Mouse (Mus musculus): ENCODE measurements at regions not wholly inside any gene's neighbourhood (a gene's known extent, or its start where the extent isn't known, plus 50 kb on each side); places are given as distances from the start of the nearest gene placed in this dataset.
"Not testable (repeated sequence)": the region's sequence is repeated elsewhere in the genome, so short reads cannot be mapped to it uniquely, and the experiment has no call there.

- Histone ChIP-seq H3K4me1 (no peaks in the 10 kb centered on the region), H3K27ac (no peak overlapping the region), H3K36me3 (no peaks in the 10 kb centered on the region), H3K4me3 (no peak overlapping the region), H3K27me3 (ENCODE audit: low read depth, poor library complexity, severe bottlenecking) (no peaks in the 10 kb centered on the region), H3K9me3 (replicated peaks) (no peaks in the 10 kb centered on the region)
- no peak for DNase-seq (ENCODE audit: low spot score)
- 90% methylated on average over 13 of the region's 13 CpGs for WGBS
Observed at GRCm38 (mm10) chr3:34709553-34709952, 59.3 kb downstream of the Sox2 start.

- 95% methylated on average over 7 of the region's 7 CpGs for WGBS
- H3K4me3 ChIP-seq; H3K36me3 ChIP-seq; H3K9me3 ChIP-seq (replicated peaks); H3K27me3 ChIP-seq (ENCODE audit: low read depth, poor library complexity, severe bottlenecking); H3K27ac ChIP-seq; H3K4me1 ChIP-seq; DNase-seq (ENCODE audit: low spot score): not testable (repeated sequence)
Observed at GRCm38 (mm10) chr3:34712137-34712536, 61.9 kb downstream of the Sox2 start.

GRCm38 (mm10) chr3:34722506-34722905 lies 72.3 kb downstream of the Sox2 start:
- Histone ChIP-seq H3K27me3 (ENCODE audit: low read depth, poor library complexity, severe bottlenecking) (no peaks in the 10 kb centered on the region), H3K4me1 (no peaks in the 10 kb centered on the region), H3K9me3 (replicated peaks) (no peaks in the 10 kb centered on the region), H3K36me3 (no peaks in the 10 kb centered on the region), H3K4me3 (no peak overlapping the region), H3K27ac (no peak overlapping the region)
- no peak for DNase-seq (ENCODE audit: low spot score)
- 87% methylated on average over 7 of the region's 7 CpGs for WGBS

- Histone ChIP-seq H3K36me3 (no peaks in the 10 kb centered on the region), H3K4me3 (no peak overlapping the region), H3K27ac (no peak overlapping the region), H3K4me1 (no peaks in the 10 kb centered on the region), H3K9me3 (replicated peaks) (no peaks in the 10 kb centered on the region), H3K27me3 (ENCODE audit: low read depth, poor library complexity, severe bottlenecking) (no peaks in the 10 kb centered on the region)
- 93% methylated on average over 12 of the region's 12 CpGs for WGBS
- DNase-seq (ENCODE audit: low spot score), result no peak
Observed at GRCm38 (mm10) chr3:34726955-34727354, 76.8 kb downstream of the Sox2 start.

- H3K27ac ChIP-seq, result no peak overlapping the region
- H3K9me3 ChIP-seq (replicated peaks), result no peaks in the 10 kb centered on the region
- H3K4me3 ChIP-seq, result no peak overlapping the region
- H3K27me3 ChIP-seq (ENCODE audit: low read depth, poor library complexity, severe bottlenecking), result no peaks in the 10 kb centered on the region
- no peaks in the 10 kb centered on the region for H3K4me1 ChIP-seq
- no peak for DNase-seq (ENCODE audit: low spot score)
- H3K36me3 ChIP-seq, result no peaks in the 10 kb centered on the region
Observed at GRCm38 (mm10) chr3:34728282-34728681, 78.1 kb downstream of the Sox2 start.

- no peak for DNase-seq (ENCODE audit: low spot score)
- no peaks in the 10 kb centered on the region for H3K27me3 ChIP-seq (ENCODE audit: low read depth, poor library complexity, severe bottlenecking)
- H3K4me1 ChIP-seq, result no peaks in the 10 kb centered on the region
- H3K27ac ChIP-seq, result no peak overlapping the region
- H3K4me3 ChIP-seq, result no peak overlapping the region
- WGBS, result 80% methylated on average over 5 of the region's 5 CpGs
- no peaks in the 10 kb centered on the region for H3K9me3 ChIP-seq (replicated peaks)
- H3K36me3 ChIP-seq, result no peaks in the 10 kb centered on the region
Observed at GRCm38 (mm10) chr3:34734966-34735365, 84.8 kb downstream of the Sox2 start.

- WGBS, result 90% methylated on average over 4 of the region's 4 CpGs
- Histone ChIP-seq H3K4me1 (no peaks in the 10 kb centered on the region), H3K36me3 (no peaks in the 10 kb centered on the region), H3K27ac (no peak overlapping the region), H3K4me3 (no peak overlapping the region), H3K27me3 (ENCODE audit: low read depth, poor library complexity, severe bottlenecking) (no peaks in the 10 kb centered on the region), H3K9me3 (replicated peaks) (no peaks in the 10 kb centered on the region)
- no peak for DNase-seq (ENCODE audit: low spot score)
Observed at GRCm38 (mm10) chr3:34738001-34738400, 87.8 kb downstream of the Sox2 start.

- no peaks in the 10 kb centered on the region for H3K4me1 ChIP-seq
- no peaks in the 10 kb centered on the region for H3K9me3 ChIP-seq (replicated peaks)
- H3K4me3 ChIP-seq, result no peak overlapping the region
- H3K36me3 ChIP-seq, result no peaks in the 10 kb centered on the region
- DNase-seq (ENCODE audit: low spot score), result no peak
- H3K27me3 ChIP-seq (ENCODE audit: low read depth, poor library complexity, severe bottlenecking), result no peaks in the 10 kb centered on the region
- H3K27ac ChIP-seq, result no peak overlapping the region
- 77% methylated on average over 7 of the region's 7 CpGs for WGBS
Observed at GRCm38 (mm10) chr3:34738938-34739337, 88.7 kb downstream of the Sox2 start.

GRCm38 (mm10) chr3:34739693-34740092 lies 89.5 kb downstream of the Sox2 start:
- no peaks in the 10 kb centered on the region for H3K4me1 ChIP-seq
- H3K27me3 ChIP-seq (ENCODE audit: low read depth, poor library complexity, severe bottlenecking), result no peaks in the 10 kb centered on the region
- WGBS, result 71% methylated on average over 7 of the region's 7 CpGs
- no peaks in the 10 kb centered on the region for H3K9me3 ChIP-seq (replicated peaks)
- no peak overlapping the region for H3K27ac ChIP-seq
- no peak for DNase-seq (ENCODE audit: low spot score)
- H3K4me3 ChIP-seq, result no peak overlapping the region
- no peaks in the 10 kb centered on the region for H3K36me3 ChIP-seq

- DNase-seq (ENCODE audit: low spot score), result no peak
- H3K36me3 ChIP-seq, result no peaks in the 10 kb centered on the region
- no peaks in the 10 kb centered on the region for H3K9me3 ChIP-seq (replicated peaks)
- WGBS, result 92% methylated on average over 9 of the region's 9 CpGs
- H3K27ac ChIP-seq, result no peak overlapping the region
- H3K4me3 ChIP-seq, result no peak overlapping the region
- no peaks in the 10 kb centered on the region for H3K27me3 ChIP-seq (ENCODE audit: low read depth, poor library complexity, severe bottlenecking)
- H3K4me1 ChIP-seq, result no peaks in the 10 kb centered on the region
Observed at GRCm38 (mm10) chr3:34740110-34740509, 89.9 kb downstream of the Sox2 start.

GRCm38 (mm10) chr3:34745181-34745736 lies 95.1 kb downstream of the Sox2 start:
- Histone ChIP-seq H3K36me3 (no peaks in the 10 kb centered on the region), H3K9me3 (replicated peaks) (no peaks in the 10 kb centered on the region), H3K4me1 (no peaks in the 10 kb centered on the region), H3K27ac (no peak overlapping the region), H3K27me3 (ENCODE audit: low read depth, poor library complexity, severe bottlenecking) (no peaks in the 10 kb centered on the region), H3K4me3 (no peak overlapping the region)
- DNase-seq (ENCODE audit: low spot score), result no peak
- 73% methylated on average over 5 of the region's 5 CpGs for WGBS

GRCm38 (mm10) chr3:34747499-34748093 lies 97.4 kb downstream of the Sox2 start:
- WGBS, result 81% methylated on average over 10 of the region's 10 CpGs
- DNase-seq (ENCODE audit: low spot score), result no peak
- no peaks in the 10 kb centered on the region for H3K36me3 ChIP-seq

GRCm38 (mm10) chr3:34749989-34750388 lies 99.8 kb downstream of the Sox2 start:
- Histone ChIP-seq H3K36me3 (no peaks in the 10 kb centered on the region), H3K27ac (no peak overlapping the region), H3K27me3 (ENCODE audit: low read depth, poor library complexity, severe bottlenecking) (0 out of 2 replicates have a peak, but pooled peaks cover 3% of the 10 kb centered on the region), H3K4me3 (no peak overlapping the region), H3K9me3 (replicated peaks) (no peaks in the 10 kb centered on the region), H3K4me1 (no peaks in the 10 kb centered on the region)
- DNase-seq (ENCODE audit: low spot score), result no peak
- 90% methylated on average over 7 of the region's 7 CpGs for WGBS

More at GRCm38 (mm10) chr3:34747499-34748093, 97.4 kb downstream of the Sox2 start:
- Histone ChIP-seq H3K4me3 (no peak overlapping the region), H3K27ac (no peak overlapping the region), H3K9me3 (replicated peaks) (no peaks in the 10 kb centered on the region), H3K4me1 (no peaks in the 10 kb centered on the region), H3K27me3 (ENCODE audit: low read depth, poor library complexity, severe bottlenecking) (0 out of 2 replicates have a peak, but pooled peaks cover 3% of the 10 kb centered on the region)

GRCm38 (mm10) chr3:34751551-34751950 lies 101.3 kb downstream of the Sox2 start:
- no peak for DNase-seq (ENCODE audit: low spot score)
- peaks cover 4% of the 10 kb centered on the region for H3K4me1 ChIP-seq
- no peaks in the 10 kb centered on the region for H3K9me3 ChIP-seq (replicated peaks)
- no peak overlapping the region for H3K27ac ChIP-seq
- no peak overlapping the region for H3K4me3 ChIP-seq
- 79% methylated on average over 5 of the region's 5 CpGs for WGBS
- H3K36me3 ChIP-seq, result no peaks in the 10 kb centered on the region
- 0 out of 2 replicates have a peak, but pooled peaks cover 3% of the 10 kb centered on the region for H3K27me3 ChIP-seq (ENCODE audit: low read depth, poor library complexity, severe bottlenecking)

Measured in limb, embryonic 10.5 days (tissue).